Mouse (Mus musculus): Measurements from ENCODE around the gene Fam184a.

- TF ChIP-seq CTCF (IDR thresholded peaks at IDR 0.05; ENCODE audit: low read depth) (no peak), EP300 (IDR thresholded peaks at IDR 0.05; ENCODE audit: low read depth) (no peak)
Observed at GRCm38 (mm10) chr10:53746039-53746438, 4.9 kb downstream of the Fam184a start.
